Mouse (Mus musculus) left cerebral cortex, postnatal 10 days (tissue): ENCODE results near the gene Apoa2. TPM values are rescaled to one million over a fixed set of nuclear protein-coding genes. Genes with fewer than 3 reads are reported as not detected.
"Not testable (repeated sequence)": the region's sequence is repeated elsewhere in the genome, so short reads cannot be mapped to it uniquely, and the experiment has no call there.

Experiments used
- DNase-seq, 2 experiments: peaks; one replicate each; pipeline ENCODE4 v3.0.0; 2021 to 2022; ENCODE audit warnings: low spot score in 2 of 2, mixed read lengths in 1 of 2; ENCODE audit errors: extremely low spot score in 1 of 2
- intact Hi-C: fragments of 180-260 bp; cut with DNase I; formaldehyde crosslinking; loops from one replicate; pipeline ENCODE4 v1.15.1; 2025
- total RNA-seq, 2 experiments: library from RNA; stranded (reverse); gene quantifications; 2 replicates each; pipeline ENCODE4 v1.2.3; 2021

Apoa2 gene
- total RNA-seq, 2 experiments from 2014 or later, result 2.5 to 3.9 TPM

DNA sequence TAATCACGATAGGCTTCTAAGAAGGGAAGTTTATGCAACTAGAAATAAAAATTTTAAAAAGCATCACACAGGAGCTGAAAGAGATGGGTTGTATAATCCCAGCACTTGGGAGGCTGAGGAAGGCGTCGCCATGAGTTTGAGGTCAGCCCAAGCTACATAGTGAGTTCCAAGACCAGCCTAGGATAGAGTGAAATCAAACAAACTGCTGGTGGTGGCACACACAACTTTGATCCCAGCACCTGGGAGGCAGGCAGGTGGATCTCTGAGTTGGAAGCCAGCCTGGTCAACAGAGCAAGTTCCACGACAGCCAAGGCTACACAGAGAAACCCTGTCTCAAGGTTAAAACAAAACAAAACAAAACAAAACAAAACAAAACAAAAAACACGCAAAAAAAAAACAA, 7.5 kb downstream of the Apoa2 start:
- no peak for DNase-seq
- intact Hi-C loops, result no loop called here

DNA sequence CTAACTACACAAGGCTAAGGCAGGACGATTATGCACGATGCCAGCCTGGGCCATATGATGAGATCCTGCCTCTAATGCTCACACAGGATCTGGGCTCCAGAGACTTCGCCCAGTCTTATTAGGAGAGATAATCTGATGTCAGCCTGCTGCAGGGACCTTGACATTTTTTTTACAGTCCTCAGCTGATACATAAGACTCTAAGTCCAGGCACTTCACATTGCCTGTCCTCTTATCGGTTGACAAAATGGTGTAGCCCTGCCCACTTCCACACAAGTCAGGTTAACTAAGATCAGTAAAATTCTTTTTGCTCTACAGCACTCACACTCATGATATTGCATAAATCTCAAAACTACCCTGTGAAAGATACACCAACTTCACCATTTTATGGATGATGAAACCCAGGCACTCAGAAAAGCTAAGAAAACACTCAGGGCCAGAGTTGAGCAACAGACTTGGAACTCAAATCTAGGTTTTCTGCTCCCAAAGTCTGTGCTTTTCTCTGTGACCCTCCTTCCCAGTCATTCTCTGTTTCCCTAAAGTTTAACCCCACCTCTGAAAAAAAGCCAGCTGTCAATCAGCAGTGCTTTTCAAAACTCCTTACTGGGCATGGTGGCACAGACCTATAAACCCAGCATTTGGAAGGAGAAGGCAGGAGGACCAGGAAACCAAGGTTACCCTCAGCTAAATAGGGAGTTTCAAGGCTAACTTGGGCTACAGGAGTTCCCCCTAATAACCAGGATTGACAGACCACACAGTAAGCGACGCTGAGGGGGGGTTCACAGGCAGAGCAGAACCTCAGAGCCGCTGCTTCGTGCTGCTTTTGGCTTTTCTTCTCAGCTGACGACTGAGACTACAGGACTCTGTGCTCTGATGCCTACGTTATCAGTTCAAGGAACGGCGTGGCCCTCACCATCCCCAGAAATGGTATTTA, 8.2 kb downstream of the Apoa2 start:
- intact Hi-C loops, result no loop called here
- no peak for DNase-seq

DNA sequence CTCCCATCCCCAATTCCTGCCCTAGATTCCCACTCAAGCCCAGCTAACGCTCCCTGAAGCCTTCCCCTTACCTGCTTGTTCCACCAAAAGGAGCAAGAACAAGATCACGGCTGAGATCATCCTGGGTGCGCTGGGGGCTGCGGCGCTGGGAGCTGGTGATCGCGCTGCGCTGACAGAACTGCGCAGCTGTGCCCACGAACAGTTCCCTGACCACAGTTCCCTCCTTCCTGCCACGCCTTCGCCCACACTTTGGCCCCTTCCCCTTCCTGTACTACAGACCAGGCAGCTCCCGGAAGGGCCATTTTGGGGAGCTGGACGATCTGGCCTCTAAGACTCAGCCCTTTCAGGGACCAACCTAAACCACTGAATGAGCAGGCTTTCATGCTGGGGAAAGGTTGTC, 9.3 kb downstream of the Apoa2 start, which contains the start of gene Fcer1g:
Gene Fcer1g (minus strand): TSS at position 240 of the 400 bp plus-strand sequence.
- peak in 1 of 2 experiments; percentile 60 for DNase-seq
- intact Hi-C loops, result no loop called here

DNA sequence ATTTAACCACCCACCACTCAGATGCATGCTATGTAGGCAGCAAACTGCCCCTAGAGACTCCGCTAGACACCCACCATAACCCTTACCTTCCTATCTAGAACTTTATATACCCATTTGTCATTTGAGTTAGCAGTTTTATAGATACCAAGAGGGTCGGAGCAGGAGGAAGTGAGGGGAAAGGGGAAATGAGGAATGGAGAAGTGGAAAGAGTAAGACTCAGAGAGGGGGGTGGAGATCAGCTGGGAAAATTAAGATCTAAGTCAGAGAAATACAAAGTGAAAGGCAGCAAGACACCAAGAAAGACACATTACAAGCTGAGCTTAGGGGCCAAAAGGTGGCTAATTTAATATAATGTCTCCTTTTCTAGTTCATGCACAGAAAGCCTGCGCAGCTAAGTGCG, 9.7 kb downstream of the Apoa2 start:
- intact Hi-C loops, result no loop called here
- DNase-seq, result no peak

DNA sequence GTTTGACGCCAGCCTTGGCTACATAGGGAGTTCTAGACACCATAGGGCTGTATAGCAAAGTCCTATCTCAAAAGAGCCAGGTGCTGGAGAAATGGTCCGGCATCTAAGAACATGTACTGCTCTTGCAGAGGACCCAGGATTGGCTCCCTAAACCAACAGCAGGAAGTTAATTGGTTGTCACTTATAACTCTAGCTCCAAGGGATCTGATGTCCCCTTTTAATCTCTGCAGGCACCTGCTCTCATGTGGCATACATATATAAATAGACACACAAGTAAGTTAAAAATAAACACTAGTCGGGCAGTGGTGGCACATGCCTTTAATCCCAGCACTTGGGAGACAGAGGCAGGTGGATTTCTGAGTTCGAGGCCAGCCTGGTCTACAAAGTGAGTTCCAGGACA, 10.9 kb downstream of the Apoa2 start:
- no peak for DNase-seq
- intact Hi-C loops, result no loop called here

DNA sequence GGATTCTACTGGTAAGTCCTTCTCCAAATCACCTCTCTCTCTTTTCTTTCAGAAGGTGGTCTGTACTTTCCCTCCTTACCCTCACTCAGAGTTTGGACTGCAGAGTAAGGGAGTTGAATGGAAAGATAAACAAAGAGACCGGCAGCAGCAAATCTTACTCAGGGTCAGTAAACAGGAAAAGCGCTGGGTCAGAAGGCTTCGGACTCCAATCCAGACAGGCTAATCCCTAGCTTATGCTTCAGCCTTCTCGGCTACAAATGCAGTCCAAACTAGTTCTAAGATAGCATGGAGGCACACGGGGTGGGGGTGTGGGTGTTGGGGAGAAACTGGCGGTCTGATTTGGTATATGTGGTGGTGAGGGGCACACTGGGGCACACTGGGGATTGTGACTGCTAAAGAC, 12.6 kb downstream of the Apoa2 start:
- DNase-seq, result no peak
- intact Hi-C loops, result no loop called here

DNA sequence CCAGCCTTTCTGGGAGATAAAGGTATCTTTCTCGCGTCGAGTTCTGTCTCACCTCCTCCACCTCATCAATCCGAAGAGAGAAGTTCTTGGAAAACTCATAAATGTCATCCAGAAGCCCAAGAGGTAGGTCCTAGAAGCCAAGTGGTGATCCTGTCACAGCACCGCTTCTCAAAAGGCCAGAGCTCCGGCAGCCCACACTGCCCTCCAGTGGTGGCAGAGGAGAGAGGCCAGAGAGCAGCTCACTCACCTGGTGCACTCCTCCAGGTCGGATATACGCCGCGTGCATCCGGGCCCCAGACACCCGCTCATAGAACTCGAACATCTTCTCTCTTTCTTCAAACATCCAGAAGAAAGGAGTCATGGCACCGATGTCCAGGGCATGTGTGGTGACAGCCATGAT, 13.6 kb downstream of the Apoa2 start:
- DNase-seq, result peak in 1 of 2 experiments; percentile 69
- intact Hi-C loops, result no loop called here

DNA sequence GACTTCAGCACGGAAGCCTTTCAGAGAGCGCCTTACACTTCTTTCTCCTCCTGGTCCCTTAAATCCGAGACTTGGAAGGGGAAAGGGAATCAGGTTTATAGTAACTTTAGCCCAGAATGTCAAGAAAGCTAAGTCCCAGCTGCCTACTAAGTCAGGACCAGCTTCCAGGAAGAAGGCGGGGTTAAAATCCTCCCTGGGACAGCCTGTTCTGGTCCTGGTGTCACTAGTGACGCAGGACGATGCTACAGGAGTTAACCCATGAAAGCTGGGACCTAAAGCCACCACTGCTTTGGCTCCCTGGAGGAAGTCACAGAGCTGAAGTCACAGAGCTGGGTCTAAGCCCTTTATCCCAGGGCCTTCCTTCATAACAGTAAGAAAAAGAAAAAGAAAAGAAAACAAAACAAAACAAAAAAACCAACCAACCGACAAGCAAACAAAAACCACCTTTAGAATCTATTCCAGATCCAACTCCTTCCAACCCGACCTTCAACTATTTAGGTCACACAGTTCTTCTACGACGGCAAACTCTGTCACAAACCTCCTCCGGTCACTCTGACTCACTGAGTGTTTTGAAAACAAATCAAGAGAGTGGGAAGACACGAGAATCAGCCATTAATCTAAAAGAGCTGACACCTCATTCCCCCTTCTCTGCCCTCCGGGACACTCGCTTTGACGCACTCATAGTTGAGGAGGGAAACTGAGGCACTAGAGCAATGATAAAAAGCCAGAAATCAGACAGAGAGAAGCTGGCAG, 15.3 kb downstream of the Apoa2 start:
- DNase-seq, result no peak
- intact Hi-C loops, result no loop called here

DNA sequence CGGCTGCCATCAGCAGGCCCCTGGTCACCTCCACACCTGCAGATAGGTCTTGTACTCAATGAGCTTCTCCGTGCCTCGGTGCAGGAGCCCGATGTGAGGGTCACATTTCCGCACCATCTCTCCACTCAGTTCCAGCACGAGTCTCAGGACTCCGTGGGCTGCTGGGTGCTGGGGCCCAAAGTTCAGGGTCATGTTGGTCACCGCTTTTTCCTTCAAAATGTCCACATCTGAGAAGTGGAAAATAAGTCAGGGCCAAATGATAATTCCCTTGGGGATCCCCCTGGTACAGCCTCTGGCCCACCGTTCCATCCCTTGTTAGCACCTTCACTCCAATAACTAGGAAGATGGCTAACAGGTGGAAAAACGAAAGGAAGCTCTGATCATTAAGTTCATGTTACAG, 16.1 kb downstream of the Apoa2 start:
- no peak for DNase-seq
- intact Hi-C loops, result no loop called here

DNA sequence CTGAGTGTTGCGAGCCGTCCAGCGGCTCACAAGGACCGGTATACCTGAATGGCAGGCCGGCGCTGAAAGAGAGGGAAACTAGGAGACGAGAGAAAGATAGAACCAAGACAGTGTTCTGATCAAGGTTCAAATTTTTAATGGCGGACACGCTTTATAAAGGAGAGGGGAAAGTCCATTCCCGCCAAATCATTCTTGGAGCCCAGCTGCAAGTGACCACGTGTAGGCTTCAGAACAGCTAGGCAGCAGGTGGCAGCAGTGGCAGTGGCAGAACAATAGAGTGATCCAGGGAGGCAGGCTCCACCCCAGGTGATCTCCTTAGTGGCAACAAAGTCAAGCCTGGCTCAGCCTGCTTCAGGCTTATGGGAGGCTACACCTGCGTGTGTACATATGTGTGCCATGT, 17.1 kb downstream of the Apoa2 start:
- DNase-seq, intact Hi-C loops: not testable (repeated sequence)

DNA sequence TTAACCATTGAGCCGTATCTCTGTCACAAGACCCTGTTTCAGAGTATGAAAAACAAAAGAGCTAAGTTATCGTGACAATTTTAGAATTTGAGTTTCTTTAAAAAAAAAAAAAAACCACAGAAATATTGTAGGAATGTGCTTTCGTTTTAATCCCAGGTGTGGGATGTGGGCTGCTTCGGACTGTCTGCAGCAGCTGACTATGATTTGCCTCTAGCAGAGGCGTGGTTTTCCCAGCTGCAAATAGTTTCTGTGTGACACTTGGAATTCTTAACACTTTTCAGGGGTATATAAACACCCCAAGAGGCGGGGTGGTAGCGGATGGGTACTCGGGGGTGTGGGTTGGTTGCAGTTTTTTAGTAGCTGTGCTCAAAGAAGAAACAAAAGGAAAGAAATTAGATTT, 20.5 kb downstream of the Apoa2 start:
- intact Hi-C loops, result no loop called here
- DNase-seq, result no peak

DNA sequence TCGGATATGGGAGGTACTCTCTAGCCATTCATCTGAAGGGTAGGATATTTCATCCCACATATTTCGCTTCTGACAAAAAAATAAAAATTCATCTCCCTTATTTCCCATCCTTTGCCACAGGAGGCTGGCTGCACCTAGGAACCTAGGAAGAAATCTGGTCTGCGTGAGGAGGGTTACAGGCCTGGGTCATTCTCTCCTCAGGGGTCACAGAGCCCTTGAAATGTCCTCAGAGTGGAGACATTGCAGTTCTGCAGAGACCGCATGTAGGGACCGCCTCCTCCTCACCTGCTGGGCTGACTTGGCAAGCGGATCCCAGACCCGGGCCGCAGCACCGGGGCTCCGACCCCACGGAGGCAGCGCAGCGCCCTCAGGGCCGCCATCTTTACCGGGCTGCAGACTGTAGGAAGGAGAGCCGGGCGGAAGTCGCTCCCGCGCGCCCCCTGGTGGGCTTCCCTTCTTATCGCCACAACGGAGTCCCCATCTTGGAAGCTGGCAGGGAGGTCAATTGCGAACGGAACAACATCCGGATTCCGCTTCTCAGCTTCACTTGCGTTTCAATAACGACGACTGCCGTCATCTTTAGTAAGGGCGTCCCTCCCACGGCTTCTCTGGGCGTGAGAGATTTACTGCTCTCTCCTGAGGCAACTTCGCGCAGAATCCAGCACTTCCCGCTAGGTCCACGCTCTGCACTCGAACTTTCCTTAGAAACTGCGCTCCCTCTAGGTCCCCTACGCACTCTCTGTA, 22.0 kb downstream of the Apoa2 start:
- intact Hi-C loops, result loop anchor here (2.0 kb wide), 1 partner anchor 24 kb away; the partner anchor contains the start of gene Tomm40l

DNA sequence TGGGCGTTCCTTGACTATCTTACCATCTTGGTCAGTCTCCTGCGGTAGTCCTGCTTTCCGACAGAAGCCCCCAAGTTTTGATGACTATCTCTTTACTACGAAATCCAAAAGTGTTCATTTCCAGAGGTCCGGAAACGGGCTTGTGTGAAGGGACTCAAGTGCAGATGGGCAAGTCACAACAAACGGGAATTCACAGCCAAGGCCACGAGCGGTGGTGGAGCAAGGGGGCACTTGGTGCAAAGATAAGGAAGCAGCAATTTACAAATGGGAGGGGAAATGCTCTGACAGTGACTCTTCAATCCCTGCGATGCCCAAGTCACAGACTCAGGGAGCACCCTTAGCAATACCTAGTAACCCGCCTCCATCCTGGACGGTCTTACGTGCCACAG, 22.6 kb downstream of the Apoa2 start:
- intact Hi-C loops, result loop anchor here (2.0 kb wide), 1 partner anchor 25 kb away; the partner anchor contains the start of gene Tomm40l
- DNase-seq, result no peak

More for the DNA sequence above, 22.0 kb downstream of the Apoa2 start:
- DNase-seq, result peak; percentile 97 to 98

DNA sequence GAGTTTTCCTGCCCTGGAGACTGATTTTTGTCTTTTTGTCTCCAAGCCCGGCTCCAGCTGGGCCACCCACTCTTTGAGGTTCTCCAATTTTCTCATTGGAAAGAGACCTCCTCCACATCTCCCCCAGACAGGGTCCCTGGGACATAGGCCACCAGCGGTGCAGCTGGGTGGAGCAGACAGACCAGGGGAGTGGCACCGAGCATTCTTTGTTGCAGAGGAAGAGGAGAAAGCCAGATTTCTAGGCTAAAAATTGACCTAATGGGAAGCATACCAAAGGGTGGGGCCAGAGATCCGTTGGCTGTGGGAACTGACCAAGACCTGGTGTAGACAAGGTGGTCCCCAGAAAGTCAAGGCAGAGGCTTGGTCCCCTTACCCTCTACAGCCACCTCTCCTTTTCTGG, 23.1 kb downstream of the Apoa2 start:
- intact Hi-C loops, result loop anchor here (2.0 kb wide), 1 partner anchor 25 kb away; the partner anchor contains the start of gene Tomm40l
- DNase-seq, result no peak

DNA sequence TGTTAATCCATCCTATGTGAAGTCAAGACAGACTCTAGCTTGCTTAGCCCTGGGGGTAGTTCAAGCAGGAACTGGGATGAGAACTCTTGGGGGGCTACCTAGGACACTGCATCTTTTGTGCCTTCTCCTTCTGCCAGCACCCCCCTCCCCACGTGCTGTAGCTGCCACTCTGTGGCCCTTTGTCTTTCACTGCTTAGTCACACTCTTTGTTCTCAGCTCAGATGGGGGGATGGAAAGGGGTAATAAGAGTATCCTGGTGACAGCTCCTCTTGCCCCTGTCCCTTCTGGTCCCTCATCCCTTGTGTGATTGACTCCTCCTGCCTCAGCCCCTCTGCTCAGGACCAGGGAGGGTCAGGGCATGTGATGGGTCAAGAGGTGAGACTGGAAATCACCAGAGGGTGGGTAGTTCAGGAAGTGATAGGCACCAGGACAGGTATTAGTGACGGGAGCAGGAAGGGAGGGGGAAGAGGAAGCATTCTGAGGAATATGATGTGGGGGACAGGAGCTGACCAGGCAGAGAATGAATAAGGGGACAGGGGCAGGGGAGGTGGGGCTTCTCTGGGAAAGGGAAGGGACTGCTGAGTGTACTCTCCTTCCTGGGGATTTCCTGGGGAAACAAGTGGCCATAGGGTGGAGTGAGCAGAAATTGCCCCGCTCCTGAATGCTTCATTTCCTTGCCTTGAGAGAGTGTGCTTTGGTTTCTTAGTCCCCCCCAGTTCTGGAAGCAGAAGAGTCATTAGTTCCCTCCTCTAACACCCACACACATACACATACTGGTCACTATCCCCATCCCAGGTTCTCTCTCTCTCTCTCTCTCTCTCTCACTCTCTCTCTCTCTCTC, 23.8 kb downstream of the Apoa2 start:
- DNase-seq, result no peak
- intact Hi-C loops, result no loop called here

DNA sequence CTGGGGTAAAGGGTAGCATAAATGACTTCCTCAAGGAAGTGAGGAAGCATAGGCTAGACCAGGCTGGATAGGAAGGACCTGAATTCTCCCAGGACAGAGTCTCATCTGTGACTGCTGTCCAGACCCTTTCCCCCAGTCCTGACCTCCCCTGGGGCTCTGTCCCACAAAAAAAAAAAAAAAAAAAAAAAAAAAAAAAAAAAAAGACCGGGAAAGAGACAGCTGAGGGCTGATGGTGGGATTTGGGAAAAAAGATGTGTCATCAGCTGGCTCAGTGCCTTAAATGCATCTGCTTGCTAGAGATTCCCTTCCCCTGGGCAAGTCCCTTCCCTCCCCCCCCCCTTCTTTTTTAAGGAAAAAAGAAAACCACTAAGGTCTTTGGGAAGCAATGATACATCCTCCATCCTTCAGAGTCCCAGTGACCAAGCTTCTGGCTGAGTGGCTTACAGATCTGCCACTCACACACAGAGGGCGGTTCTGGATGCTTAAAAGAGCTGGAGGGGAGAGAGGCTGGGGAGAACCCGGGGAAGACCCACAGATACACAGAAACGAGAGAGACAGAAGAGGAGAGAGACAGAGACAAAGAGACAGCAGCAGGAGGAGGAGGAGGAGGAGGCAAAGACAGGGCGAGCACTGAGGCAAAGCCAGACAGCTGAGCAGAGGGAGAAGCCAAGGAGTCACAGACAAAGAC, 25.2 kb downstream of the Apoa2 start, which contains the start of gene Adamts4:
Gene Adamts4 (plus strand): TSS at position 509 of the 688 bp plus-strand sequence.
- intact Hi-C loops, result loop anchor here (5.0 to 10.0 kb wide), 2 partner anchors 138 to 355 kb away; partner anchors contain the start of gene Cfap126
- peak in 1 of 2 experiments; percentile 69 for DNase-seq
